Mouse (Mus musculus) olfactory bulb, adult 2 months (tissue): ENCODE measurements around the gene Cbx8.

Experiments used
- CTCF ChIP-seq: fragments of 200-500 bp; IDR thresholded peaks from 2 replicates; pipeline ENCODE4 v1.5.1; 2012; ENCODE audit warnings: low read depth, mild to moderate bottlenecking, low read length, moderate library complexity; ENCODE audit not compliant: insufficient read depth
- POLR2A ChIP-seq: fragments of 200-500 bp; IDR thresholded peaks from 2 replicates; pipeline ENCODE4 v1.6.1; 2012; ENCODE audit warnings: mild to moderate bottlenecking, low read depth, low read length, moderate library complexity; ENCODE audit not compliant: insufficient read depth

DNA sequence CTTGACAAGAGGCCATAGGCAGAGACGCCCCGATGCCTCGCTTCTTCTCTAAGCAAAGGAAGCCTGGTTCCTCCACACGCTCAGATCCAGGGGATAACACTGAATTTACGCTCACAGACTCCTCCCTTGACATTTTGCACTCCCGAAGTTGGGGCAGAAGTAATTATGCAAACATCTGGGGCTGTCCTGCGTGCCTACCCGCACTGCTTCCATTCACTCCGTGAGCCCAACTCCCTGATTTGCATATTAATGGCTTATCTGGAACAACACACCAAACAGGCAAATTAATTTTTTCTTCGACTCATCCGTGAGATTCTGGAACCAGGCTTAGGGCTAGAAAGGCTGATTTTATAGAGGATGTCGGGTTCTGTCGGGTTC lies 7.4 kb upstream of the Cbx8 start:
- TF ChIP-seq POLR2A (no peak), CTCF (no peak)
